Mouse (Mus musculus): ENCODE data around the gene Gm10300. TPM values are rescaled to one million over a fixed set of nuclear protein-coding genes. Genes with fewer than 3 reads are reported as not detected.

Gene Gm10300
- under 1 TPM in 1 of 2 experiments, not detected in 1; 0.10 TPM for total RNA-seq (2021)

DNA sequence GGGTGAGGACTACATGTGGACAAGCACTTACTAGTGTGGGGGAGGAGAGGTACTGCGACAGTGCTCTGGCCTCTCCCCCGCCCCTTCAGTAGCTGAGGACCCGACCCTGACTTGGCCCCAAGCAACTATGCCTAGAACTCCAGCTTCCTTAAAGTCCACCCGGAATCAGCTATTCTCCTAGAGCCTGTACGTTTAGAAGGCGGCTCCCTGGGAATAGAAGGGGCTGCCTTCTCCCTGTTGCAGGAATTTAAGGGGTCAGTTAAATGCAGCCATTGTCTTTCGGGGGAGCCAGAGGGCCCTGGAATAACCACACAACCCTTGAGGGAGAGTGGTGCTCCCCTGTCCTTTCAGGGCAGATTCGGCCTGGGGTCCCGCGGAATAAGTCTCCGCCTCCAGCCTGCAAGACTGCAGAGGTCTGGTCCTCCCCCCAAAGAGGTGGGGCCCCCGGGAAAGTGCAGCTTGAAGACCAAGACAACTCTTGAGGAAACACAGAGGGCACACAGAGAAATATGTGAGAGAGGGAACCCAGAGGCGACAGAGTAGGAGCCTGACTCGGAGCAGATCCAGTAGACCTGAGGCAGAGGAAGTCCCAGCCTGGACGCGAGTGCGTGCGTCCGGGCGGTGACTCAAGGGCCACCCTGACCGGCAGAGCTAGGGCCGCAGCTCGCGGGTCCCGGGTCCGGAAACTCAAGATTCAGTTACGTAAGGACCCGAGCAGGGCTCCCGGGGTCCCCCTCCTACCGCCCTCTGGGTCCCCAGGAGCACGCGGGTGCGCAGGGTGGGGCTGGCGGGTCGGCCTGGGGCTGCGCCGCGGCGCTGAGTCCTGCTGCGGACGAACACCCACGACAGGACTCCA, at the start of gene Gm10300:
Gm10300 (plus strand) TSS at position 621 of the 856 bp plus-strand sequence.
- DNase-seq: peak; percentile 63 to 69
- intact Hi-C loops (cut with DNase I): loop anchor here (2.0 kb wide), 1 partner anchor 36 kb away; no protein-coding TSS in a partner anchor

GRCm38 (mm10) chr4:132025264-132025663, 49.2 kb upstream of the Gm10300 start:
- no peak for DNase-seq
- intact Hi-C loops (cut with DNase I): no loop called here

- no peak for DNase-seq
- intact Hi-C loops (cut with DNase I): no loop called here
Measured at GRCm38 (mm10) chr4:132025738-132026527, 48.6 kb upstream of the Gm10300 start.

GRCm38 (mm10) chr4:132027167-132027566, 47.3 kb upstream of the Gm10300 start:
- no peak for DNase-seq
- intact Hi-C loops (cut with DNase I): no loop called here

DNA sequence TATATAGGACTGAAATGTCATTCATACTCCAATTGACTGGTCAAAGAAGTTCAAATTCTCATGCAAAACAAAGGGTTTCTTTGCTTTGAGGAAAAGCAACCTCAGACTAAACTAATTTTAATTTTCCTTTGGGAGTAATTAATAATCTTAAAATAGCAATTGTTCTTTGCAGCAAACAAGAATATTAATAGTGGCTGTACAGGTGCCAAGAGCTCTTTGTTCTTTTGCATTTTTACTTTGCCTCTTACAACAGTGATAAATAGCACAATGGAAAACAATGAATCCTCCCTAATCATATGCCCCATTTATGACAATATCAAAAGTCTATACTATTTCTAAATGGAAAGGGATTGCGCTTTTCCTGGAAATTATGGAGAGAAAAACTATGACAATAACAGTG, 46.7 kb upstream of the Gm10300 start:
- no peak for DNase-seq
- intact Hi-C loops (cut with DNase I): no loop called here

DNA sequence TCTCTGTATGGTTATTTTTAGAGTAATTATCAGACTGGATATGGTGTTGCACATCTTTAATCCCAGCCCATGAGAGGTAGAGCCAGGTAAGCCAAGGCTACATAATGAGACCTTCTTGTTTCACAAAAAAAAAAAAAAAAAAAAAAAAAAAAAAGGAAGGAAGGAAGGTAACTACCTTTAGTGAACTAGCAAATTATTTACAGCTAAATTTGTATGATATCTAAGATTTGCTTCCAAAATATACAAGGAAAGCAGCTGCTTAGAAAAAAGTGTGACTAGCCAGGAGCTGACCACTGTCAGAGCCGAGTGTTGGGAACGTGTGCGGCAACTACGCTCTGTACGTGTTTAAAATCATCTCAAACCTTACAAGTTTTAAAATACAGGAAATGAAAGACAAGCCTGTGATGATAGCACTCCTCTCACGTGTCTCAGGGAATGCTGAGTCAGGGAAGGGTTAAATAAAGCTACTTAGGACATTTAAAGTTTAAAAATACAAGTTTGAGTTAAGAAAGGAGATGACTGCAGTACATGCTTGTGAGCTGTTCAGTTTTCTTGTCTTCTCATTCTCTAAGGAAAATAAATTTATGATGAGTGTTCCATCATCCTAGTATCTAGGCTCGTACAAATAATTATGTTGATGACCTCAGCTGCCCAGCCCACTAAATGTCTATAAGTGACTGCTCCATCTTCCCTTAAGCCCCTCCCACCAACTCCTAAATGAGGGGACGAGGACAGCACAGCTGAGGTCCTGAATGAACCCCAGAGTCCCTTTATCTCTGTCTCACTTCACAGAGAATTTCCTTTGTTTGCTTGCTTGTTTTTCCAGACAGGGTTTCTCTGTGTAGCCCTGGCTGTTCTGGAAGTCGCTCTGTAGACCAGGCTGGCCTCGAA, 44.4 kb upstream of the Gm10300 start:
- DNase-seq: no peak
- intact Hi-C loops (cut with DNase I): no loop called here

GRCm38 (mm10) chr4:132033183-132033582, 41.3 kb upstream of the Gm10300 start:
- no peak for DNase-seq

DNA sequence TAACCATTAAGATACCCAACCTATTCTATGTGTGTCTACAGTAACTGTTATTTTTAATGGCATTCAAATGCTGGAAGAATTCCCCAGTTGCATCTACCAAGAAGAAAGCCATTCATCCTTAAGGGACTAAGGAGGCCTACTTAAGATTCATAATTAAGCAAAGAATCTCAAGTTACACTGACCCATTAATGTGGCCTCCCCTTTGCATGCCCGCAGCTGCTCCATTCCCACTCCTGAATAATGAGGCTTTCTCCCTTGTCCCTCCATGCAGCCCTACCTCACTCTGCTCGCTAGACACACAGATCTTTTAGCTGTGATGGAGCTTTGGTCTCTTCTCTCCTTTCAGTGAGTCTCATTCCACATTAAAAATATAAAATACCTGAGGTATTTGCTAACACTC, 40.3 kb upstream of the Gm10300 start:
- DNase-seq: no peak
- intact Hi-C loops (cut with DNase I): no loop called here

More at GRCm38 (mm10) chr4:132033183-132033582, 41.3 kb upstream of the Gm10300 start:
- intact Hi-C loops (cut with DNase I): no loop called here

GRCm38 (mm10) chr4:132037137-132037536, 37.4 kb upstream of the Gm10300 start:
- intact Hi-C loops (cut with DNase I): no loop called here
- DNase-seq: no peak

- no peak for DNase-seq
Measured at GRCm38 (mm10) chr4:132037991-132038390, 36.5 kb upstream of the Gm10300 start.

GRCm38 (mm10) chr4:132038809-132039208, 35.7 kb upstream of the Gm10300 start:
- no peak for DNase-seq
- intact Hi-C loops (cut with DNase I): loop anchor here (2.0 kb wide), 1 partner anchor 36 kb away; the partner anchor contains the start of genes Epb41 and Gm10300

More at GRCm38 (mm10) chr4:132037991-132038390, 36.5 kb upstream of the Gm10300 start:
- intact Hi-C loops (cut with DNase I): loop anchor here (2.0 kb wide), 1 partner anchor 37 kb away; the partner anchor contains the start of genes Epb41 and Gm10300

GRCm38 (mm10) chr4:132039521-132039920, 35.0 kb upstream of the Gm10300 start:
- DNase-seq: no peak
- intact Hi-C loops (cut with DNase I): loop anchor here (2.0 kb wide), 1 partner anchor 35 kb away; the partner anchor contains the start of genes Epb41 and Gm10300

DNA sequence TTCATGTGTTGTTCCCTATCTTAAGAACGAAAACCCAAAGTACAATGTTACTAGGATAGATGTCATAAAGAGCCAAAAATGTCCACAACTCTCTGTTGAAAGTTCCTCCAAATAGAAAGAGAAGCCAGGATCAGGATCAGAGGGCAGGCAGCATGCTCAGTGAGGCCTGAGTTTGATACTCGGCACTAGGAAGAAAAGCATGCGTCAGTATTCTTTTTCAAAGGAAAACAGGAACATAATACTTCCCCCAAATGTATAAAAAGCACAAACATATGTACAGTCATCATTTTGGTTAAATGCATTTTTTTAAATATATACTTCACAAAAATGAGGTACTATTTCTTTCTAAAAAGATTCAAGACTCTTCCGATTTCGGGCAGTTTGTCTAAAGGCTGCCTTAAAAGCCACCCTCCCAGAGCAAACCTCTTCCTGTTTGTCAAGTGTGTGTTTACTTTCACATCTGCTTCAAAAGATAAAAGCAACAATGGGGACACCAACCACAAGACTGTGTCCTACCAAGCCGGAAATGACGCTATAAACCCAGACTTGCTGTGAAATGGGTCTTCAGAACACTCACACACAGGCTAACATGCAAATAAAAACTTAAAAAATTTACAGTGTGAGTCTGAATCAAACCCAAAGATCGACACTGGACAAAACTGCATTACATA, 34.4 kb upstream of the Gm10300 start:
- peak; percentile 27 to 31 for DNase-seq

DNA sequence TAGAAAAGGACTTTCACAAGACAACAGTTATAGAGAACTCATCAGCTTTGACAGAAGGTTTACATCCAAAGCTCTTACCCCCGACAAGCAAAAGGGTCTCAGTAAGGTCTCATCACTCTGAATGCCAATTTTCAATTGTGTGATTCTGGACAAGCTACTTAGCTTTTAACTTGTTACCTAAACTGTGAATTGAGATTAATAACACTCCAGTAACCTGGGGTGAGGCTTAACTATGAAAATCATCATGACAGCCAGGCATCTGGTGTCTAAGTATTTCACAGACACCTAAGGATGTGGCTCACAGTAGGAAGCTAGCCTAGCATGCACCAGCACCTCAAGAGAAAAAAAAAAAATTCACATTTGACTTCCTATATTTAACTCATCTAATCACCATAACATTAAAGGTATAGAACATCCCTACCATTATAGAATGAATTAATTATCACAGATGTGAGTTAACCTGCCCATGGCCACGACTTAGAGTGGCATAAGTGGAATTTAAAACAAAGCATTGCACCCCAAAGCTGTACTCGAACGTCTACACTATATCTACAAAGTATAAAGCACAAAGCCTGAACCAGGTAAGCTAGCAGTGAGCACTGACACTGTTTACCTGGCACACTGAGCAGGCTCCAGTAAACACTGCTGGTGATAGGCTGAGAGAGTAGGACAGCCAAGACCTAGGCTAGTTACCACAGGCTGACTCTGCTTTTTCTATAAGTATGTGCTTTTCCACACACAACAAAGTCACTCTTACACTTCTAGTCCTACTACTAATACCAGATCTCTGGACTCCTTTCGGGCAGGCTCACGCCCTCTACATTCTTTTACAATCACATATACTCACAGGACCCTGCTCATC, 32.8 kb upstream of the Gm10300 start:
- intact Hi-C loops (cut with DNase I): no loop called here
- no peak for DNase-seq

More for the DNA sequence above, 34.4 kb upstream of the Gm10300 start:
- intact Hi-C loops (cut with DNase I): loop anchor here (2.0 kb wide), 1 partner anchor 35 kb away; the partner anchor contains the start of genes Epb41 and Gm10300

GRCm38 (mm10) chr4:132043726-132044125, 30.8 kb upstream of the Gm10300 start:
- intact Hi-C loops (cut with DNase I): no loop called here
- DNase-seq: no peak

DNA sequence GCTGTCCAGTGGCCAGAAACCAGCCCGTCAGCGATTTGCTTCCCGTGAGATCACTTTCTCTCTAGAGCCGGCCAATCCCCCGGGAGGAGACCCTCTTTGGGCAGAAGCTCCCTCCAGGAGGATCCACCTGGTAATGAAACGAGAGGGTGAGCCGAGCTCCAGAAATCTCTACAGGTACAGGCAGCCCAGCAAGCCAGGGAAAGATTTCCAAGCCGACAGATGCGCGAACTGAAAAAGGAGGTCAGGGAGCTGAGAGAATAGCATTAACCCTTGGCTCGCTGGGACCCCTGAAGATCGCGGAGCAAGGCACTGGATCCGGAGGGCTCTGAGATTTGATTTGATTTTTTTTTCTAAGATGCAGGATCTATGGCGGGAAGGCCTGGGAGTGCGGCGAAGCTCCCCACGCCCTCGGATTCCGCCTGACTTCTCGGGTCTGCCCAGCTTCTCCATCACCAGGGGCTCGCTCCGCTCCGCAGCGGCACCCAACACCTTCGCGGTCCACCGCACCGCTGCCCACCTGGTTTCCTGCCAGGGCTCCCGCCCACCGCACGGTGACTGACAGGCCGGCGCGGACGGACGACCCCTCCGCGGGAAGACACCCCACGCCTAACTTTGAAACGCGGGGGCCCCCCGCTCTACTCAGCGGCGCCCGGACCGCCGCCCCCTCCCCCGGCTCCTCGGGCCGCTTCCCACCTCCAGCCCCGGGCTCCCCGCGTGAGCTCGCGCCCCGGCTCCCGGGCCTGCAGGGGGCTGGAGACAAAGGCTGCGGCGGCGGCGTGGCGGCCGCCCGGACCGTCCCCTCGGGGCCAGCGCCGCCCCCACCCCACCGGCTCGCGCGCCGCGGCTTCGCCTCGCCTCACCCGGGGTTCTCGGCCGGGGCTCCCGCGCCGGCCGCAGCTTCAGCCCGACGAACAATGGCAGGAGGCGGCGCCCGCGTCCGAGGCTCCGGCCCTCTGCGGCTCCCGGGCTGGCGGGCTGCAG, 26.2 kb upstream of the Gm10300 start:
- intact Hi-C loops (cut with DNase I): no loop called here
- peak; percentile 37 to 47 for DNase-seq

- intact Hi-C loops (cut with DNase I): no loop called here
- DNase-seq: peak; percentile 86 to 89
Measured at GRCm38 (mm10) chr4:132048995-132049404, 25.5 kb upstream of the Gm10300 start.

Data from heart, postnatal 10 days (tissue).